Mouse (Mus musculus) layer of hippocampus, adult 9-11 months (tissue): Measurements from ENCODE around the gene Tox3.

Experiments
- DNase-seq: peaks from one replicate; pipeline ENCODE4 v3.0.0; 2022

The Tox3 gene

DNA sequence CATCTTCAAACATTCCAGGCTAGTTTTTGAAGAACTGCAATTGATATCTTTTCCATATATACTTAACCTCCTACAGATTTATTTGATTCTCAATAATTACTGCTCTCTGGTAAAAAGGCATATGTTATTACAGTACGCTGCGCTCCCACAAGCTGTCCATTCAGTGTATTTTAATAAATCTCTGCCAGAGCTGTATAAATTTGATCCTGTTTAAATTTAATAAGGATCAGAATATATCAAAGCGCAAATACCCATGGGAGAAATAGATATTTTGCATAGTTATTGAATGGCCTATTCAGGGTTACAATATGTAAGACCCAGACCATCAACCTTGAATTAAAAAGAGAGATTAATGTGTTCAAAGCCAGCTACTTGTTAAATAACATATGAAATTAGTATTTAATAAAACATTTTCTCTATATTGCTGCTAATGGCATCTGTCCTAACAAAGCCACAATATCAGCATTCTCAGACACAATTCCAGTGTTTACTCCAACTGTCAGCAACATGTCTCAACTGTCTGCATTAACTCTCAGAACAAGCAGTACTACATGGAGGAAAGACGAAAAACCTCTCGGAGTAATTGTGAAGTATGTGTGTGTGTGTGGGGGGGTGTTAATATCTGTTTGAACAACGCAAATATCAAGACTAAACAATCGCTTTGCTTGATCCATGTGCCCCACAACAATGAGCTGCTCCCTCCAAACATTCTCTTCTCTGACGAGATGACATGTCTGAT, 25.3 kb downstream of the Tox3 start:
- DNase-seq, result no peak

DNA sequence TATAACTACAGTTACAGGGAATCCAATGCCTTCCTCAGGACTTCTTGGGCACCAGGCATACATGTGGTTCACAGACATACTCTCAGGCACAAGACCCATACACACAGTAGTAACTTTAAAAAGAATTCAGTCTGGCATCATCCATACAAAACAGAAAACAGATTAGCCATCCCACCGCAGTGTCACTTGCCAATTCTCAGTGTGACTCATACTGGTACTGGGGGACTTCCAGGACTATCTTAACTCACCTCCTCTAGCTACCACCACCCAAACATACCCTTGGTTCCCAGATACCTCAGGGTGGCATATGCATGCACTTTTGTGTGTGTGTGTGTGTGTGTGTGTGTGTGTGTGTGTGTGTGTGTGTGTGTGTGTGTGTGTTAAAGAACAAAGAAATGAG, 26.9 kb downstream of the Tox3 start:
- DNase-seq, result no peak

DNA sequence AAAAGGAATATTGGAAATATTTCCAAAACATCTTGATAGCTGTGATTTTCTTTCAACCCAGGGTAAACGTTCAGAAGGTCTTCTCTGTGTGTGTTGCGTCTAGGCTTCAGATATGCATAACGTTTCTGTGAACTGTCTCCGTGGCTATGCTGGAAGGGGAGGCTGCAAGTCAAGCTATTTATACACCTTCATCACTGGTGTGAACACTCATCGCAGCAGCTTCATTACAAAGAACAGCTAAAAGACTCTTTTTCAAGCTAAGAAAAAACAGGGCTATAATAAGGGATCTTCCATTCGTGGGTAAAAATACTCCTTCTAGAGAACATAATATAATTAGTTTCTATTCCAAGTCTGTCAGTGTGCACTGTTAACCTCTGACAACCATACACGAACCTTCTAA, 33.8 kb downstream of the Tox3 start:
- no peak for DNase-seq

DNA sequence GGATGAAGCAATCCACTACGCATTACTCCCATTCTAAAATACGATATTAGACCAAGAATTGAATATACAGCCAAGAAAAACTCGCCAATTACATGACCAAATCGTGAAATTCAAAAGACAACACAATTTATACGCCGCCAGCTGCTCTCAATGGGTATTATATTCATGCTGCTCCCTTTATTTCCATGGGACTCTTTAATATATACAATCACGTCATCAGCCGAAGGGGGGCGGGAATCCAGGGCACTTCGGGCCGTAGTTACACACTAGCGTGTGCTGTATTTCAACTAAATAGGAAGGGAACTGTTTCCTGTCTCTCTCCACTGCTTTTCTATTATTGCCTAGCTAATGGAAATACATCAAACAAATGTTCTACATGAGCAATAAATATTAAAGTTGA, 45.2 kb downstream of the Tox3 start:
- no peak for DNase-seq

DNA sequence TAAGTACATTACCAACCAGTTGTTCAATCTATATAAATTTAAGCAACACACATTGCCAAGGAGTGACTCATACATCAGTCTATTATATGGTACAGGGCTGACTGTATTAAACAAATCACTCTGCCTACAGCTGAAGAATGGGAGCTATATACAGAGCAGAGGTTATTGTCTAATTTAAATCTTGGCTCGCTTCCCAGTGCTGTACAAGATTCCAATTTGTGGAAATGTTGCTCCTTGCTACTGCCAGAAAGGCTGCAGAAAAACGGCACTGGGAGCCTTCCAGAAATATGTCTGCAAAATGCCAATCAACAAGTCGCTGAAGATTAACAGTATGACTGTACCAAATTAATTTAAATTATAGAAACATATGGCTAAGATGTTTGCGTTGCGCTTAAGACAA, 45.9 kb downstream of the Tox3 start:
- peak; percentile 26 for DNase-seq

DNA sequence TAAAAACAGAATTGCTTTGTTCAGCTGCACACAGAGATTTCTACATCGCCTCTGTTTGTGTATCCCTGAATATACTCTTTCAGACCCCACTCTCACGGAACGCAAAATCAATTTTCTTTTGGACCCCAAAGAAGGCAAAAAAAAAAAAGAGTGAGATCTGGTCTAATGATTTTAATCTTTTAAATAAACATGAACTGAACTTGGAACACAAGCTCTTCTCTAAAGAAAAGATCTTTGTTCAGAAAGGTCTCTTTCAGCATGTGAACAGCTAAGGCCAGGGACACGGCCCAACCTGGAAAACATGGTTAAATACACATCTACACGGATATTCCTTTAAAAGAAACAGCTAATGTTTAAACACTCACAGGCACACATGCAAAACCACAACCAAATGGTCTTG, 46.6 kb downstream of the Tox3 start:
- no peak for DNase-seq

DNA sequence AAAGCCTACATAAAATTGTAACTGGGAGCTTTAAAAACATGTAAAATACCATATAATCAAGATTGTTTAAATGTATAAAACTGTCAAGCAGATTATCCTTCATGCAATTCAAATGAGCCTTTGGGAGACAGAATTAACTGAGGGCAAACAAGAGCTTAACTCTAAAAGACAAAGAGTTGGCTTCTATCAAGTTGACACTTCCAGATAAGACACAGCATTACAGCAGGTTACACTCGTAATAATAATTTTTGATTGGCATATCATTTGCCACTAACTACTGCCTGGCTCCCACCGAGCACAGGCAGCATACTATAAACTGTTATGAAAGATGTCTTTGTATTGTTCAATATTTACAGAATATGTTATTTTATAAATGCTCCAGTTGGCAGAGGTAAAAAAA, 47.2 kb downstream of the Tox3 start:
- DNase-seq, result no peak

DNA sequence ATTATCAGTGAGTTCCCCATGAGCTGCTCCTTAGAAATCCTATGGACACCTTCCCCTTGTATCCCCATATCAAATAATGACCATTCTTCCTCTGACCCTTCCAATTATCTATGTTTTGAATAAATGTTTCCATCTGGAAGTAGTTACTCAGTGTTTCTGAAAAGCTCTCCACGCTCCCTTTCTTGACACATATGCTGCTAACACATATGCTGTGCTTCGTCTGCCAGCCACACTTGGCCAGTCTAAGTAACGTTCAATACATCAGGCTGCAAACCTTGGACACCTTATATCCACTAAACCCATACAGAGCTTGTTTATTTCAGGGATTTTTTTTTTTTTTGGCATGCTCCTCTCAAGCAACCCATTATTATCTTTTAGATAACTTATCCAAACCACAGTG, 54.1 kb downstream of the Tox3 start:
- DNase-seq, result no peak

DNA sequence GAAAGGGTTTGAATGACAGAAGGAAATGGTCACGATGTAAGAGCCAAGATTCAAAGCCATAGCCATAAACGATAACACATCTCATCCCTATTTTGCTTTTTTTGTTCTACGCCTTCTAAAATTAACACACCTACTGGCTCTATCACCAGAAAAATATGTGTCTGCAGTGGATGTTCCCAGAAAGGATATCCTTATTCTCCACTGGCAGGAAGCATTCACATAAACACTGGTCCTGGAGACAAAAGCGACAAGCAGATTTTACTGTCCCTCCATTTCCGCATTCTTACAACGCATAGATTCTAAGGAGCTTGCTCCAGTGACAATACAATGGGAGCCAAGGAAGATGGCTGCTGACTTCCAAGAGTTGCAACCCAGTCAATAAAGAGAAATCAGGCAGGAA, 57.3 kb downstream of the Tox3 start:
- no peak for DNase-seq

DNA sequence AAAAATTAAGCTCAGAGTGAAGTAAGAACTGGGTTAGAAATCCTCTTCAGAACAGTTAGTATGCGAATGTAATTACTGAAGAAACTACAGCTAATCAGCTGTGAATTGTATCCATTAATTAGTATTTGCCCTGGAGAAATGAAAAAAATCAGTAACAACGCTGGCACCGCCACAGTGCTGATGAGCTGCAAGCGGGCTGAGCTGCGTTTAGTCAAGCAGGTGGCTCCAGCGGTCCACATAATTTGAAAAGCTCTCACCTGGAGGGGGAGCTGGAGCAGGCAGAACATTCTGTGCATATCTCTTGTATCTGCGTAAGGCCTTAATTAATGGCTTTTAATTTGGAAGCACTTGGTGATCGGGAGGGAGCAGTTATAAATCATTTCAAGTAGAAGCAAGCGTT, 71.4 kb downstream of the Tox3 start:
- no peak for DNase-seq

DNA sequence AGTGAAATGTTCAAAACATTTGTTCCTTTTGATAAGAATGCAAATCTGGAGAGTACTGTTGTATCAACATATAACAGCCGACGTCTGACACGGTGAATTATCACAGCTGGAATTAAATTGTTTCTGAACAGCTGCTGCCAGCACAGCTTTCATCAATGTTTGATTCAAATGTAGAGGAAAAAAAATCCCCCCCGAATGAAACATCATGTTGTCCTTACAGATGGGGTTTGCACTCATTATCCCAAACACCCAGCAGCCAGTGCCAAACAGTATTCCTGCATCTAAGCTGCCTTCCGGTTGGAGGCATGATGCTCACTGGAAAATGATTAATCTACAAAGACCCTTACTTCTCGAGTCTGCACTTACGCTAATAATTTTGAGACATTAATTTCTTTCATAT, 75.0 kb downstream of the Tox3 start:
- DNase-seq, result no peak

DNA sequence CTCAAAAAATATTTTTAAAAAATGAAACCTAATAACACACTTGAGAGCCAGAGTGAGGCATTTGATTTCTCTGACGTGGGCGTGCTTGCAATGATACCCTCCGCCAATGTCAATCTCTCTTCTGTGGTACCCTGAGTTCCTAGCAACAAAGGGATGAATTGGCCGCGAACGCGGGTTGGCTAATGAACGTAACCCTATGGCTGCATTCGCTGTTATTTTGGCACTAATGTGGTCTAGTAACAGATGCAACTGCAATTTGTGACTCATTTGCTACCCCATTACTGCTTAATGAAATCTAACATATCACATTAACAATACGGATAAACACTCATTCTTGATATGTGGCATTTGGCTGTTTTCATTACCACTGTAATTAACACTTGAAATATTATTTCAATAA, 76.2 kb downstream of the Tox3 start:
- peak; percentile 53 for DNase-seq

DNA sequence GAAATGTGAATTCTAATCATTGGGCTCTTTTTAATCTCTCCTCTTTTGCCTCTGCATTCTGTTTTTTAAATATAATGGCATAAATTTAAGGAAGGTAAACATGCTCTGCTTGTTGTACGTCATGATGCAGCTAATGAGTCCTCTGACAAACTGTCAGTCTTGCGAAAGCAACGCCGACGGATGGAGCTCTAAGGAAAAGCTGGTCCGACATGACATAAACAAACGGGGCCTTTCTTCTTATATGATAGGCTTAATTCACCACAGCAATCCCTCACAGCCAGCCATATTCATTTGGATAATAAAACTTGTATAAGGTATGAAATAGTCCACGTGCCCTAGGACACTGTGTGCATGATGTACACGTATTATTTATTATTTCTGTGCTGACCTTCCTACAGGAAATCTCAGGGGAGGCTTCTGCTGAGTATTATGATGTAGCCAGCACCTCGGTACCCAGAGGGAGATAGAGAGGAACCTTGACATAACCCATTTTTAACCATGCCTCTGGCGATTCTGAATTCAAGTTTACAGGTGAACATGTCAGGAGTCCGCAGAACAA, 80.4 kb downstream of the Tox3 start:
- DNase-seq, result no peak

DNA sequence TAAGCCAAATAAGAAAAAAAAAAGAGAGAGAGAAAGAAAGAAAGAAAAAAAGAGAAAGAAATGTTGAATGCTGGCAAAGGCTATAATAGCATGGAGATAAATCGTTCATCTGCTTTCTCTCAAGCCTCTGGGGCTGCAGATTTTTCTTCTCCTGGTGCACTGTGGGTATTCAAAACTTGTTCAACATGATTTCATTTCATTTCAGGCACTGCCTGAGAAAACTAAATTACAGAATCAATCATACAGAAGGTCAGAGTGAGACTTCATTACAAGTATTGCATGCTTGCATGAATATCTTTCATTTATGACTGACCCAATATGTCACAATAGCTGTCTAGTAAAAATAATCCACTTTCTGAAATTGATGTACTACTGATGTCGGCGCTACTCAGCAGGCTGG, 81.2 kb downstream of the Tox3 start:
- no peak for DNase-seq

DNA sequence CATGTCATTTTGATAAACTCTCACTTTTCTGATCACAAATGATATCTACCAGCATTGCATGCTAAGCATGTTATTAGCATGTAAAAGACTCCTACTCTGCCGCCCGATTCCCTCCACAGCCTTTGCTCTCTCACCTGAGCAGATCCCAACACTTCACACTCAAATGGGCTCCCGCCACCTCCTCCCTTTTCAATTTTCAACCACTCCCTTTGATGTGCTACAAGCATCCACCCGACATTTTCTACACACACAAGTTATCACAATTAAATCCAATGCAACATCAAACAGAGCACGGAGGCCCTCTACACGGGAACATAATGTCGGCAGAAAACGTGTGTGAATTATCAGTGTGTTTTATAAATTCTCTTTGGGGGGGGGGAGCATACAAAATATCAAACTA, 81.9 kb downstream of the Tox3 start:
- DNase-seq, result no peak

DNA sequence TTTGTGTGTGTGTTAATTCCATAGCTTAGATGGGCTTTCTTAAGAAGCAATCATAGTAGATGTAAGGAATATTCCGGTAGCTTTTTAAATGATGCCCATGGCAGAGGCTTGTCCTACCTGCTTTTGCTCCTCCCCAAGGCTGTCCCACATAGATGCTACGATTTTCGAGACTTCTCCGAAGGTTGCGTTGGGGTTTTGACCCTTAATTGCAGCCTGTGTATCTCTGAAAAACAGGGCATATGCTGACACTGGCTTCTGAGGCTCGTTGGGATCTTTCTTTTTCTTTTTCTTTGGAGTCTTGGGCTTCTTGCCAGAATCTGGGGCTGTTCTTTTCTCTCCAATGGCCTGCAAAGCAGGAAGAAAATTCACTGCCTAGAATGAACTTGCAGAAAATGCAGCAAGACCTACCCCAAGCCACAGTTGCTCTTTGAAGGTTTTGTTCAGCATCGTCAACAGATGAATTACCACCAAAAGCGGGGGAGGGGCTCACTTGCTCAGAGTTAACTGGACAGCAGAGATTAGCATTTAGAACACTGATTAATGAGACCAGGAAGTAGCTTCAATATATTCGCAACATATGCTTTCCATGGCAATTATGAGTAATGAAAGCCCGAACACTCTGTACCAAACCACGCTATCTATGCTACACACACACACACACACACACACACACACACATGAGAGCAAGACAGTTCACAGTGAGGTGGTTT, 93.8 kb downstream of the Tox3 start:
- DNase-seq, result no peak

DNA sequence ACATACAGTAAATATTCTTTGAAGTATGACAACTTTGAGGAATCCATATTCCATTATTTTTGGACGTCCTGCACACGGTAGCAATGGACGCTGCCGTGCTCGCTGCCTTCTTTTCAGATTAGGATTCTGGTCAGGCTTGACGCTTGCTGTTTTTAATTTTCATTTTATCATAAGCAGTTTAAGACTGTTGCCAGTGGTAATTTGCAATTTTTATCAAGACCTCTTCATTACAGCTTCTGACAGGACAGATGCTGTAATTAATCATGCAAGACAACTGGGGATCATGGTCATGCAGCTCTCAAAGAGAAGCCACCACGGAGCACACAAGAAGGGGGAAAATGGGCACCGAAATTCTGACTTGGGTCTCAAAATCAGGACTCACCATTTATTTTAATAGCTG, 101.8 kb downstream of the Tox3 start:
- DNase-seq, result no peak

DNA sequence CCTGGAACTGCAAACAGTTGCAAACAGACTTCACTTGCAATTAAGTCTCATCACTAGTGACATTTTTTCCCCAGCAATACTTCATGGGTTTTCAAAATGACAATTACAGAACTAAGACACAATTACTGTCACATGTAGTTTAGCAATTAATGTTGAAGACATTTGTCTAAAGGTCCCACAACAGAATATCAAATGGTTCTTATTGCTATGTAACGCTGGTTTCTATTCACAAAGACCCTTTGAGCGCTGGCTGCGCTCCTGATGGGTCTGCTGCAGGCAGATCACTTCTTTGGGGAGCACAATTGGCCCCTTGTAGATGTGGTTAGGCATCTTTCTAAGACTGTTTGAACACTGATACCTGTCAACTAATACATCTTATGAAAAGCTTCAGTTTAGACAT, 102.3 kb downstream of the Tox3 start:
- DNase-seq, result no peak

DNA sequence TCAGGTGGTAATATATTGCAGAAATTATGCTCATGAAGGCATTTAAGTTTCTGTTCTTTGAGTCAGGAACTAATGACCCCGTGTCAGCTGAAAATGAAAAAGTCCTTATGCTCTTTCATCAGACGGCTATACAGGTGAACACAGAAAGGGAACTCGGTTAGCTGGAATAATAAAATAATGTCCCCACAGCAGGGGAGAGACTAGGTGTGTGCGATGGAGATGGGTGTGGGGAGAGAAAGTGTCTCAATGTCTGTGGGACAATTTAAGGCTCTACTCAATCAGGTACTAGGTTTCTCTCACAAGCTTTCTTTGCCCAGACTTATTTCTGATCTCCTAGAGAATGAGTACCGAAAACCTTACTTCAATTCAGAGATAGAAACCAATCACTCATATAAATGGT, 103.0 kb downstream of the Tox3 start:
- no peak for DNase-seq

DNA sequence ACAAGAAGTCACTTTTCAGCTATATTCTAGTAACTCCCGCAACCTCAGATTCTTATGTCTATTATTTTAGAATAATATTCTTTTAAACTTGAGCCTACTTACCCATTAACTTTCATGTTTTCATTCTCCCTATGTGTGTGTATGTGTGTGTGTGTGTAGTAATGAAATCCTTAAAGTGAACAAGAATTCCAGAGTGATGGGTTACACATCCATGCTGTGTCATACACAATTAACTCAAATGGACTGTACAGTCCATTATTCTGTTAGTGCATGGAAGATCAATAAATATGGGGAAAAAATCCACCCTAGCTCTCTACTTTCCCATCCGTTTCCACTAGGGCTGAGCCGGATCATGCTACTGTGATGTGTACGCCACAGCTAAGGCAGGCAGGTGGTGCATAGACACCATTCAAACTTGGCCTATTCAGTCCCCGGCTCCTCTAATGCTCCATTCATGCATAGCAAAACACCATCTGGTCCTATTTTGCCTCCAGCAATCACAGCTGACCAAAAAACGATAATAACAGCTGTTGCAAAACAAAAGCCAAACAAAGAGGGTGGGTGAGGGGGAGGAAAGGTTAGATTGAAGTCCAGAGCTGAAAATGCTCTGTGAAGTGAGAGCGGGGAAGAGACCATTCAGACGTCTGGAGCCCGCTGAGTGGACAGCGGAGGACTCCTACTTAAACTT, 103.5 kb downstream of the Tox3 start:
- peak; percentile 28 for DNase-seq

DNA sequence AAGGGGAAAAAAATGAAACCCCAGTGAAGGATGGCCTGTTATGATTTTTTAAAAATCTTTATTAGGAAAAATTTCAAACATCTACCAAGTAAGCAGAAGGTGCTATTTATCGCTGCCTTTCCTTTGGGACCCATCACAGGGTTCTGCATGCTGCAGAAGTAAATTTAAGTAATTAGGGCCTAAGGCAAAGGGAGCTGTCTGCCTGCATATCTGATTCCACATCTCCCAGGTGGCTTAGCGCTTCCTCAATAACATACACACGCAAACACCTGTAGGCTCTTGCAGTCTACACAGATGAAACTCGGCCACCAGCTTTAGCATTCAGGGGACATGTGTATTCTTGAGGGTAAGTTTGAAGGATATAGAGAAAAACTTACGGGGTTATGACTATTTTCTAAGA, 104.2 kb downstream of the Tox3 start:
- no peak for DNase-seq

DNA sequence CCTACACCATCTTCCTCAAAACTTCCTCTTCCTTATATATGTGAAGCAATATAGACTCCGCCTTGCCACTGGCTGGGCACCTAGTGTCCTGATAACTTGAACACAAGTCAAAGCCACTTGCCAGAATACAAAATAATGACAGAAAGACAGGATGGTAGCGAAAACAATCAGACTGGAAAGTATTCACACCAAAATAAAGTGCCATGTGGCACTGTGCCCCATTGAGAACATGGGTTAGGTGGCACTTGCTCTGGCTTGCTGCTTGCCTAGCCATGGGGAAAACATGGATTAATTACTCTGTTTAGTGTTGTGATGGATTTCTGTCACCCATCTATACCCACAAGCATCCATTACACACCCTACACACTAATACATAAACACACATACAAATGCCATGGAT, 105.8 kb downstream of the Tox3 start:
- no peak for DNase-seq

DNA sequence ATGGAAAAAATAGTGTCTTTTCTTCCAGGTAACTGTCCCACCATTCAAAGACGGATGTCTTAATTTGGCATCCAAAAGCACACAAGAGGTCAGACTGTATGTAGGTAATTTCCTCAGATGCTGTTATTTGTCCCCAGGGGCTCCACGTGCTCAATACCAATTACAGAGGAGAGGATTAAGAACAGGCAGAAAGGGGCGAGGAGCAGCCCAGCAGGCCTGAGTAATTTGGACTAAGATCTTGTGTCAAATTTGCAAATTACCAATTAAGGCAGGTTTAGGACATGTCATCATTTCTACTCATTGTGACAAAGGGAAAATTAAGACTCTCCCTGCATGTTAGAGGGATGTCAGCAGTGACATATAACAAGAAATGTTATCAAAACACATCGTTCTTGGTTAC, 106.7 kb downstream of the Tox3 start:
- no peak for DNase-seq

DNA sequence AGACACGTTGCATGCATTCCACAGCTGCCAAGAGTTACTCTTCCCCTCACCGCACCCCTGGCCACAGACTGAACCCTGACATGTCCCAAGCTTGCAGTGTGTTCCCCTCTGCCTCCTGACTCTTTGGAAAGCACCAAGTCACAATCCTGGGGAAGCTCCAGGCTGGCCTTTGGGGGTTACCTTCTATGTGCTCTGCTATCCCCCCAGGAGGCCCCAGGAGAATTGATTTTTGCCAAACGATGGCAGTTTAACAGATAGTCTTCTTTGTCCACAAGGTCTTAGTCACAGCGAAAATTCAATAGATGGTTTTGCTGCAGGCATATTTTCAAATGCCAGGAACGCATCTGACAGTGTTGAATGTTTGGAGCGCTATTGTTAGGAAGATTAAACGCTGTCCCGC, 115.6 kb downstream of the Tox3 start:
- DNase-seq, result no peak
